Mouse (Mus musculus) lung, adult 2 months (tissue): ENCODE results near the gene Srarp. TPM values are rescaled to one million over a fixed set of nuclear protein-coding genes. Genes with fewer than 3 reads are reported as not detected.

Experiments
- DNase-seq: peaks from one replicate; pipeline ENCODE4 v3.0.0; 2022
- H3K4me1 ChIP-seq: fragments of 200-500 bp; 2 replicates; pipeline ENCODE4 v1.6.1; 2011; ENCODE audit warnings: low read length; ENCODE audit not compliant: control insufficient read depth, insufficient read depth
- H3K4me3 ChIP-seq: fragments of 200-500 bp; replicated peaks from 2 replicates; pipeline ENCODE3; 2011; ENCODE audit warnings: low read depth, mild to moderate bottlenecking, control low read depth, low read length; ENCODE audit errors: extremely low read depth
- CTCF ChIP-seq: fragments of 200-500 bp; IDR thresholded peaks from 2 replicates; pipeline ENCODE4 v1.5.1; 2011; ENCODE audit warnings: mild to moderate bottlenecking, low read length, control low read depth; ENCODE audit not compliant: insufficient read depth
- POLR2A ChIP-seq: fragments of 200-500 bp; IDR thresholded peaks from 2 replicates; pipeline ENCODE4 v1.6.1; 2011; ENCODE audit warnings: low read depth, mild to moderate bottlenecking, control low read depth, low read length, borderline replicate concordance; ENCODE audit errors: extremely low read depth
- WGBS: fragments of 180-500 bp; shearing (Covaris S2); methylation state at CpG from one replicate; pipeline ENCODE4 v1.1.7; 2018; 5-methylcytosine and 5-hydroxymethylcytosine counted together
- polyA plus RNA-seq: library from polyadenylated mRNA; depleted of rRNA; stranded (reverse); fragments of >200 nt; gene quantifications from 2 replicates; pipeline ENCODE4 v1.2.3, GENCODE M21; 2012

Srarp gene
- polyA plus RNA-seq, 1 experiment: 0.18 TPM

- Histone ChIP-seq H3K4me1 (no peaks in the 10 kb centered on the region), H3K4me3 (no peak overlapping the region)
- no peak for DNase-seq
- WGBS: 34% methylated on average over 10 of the region's 10 CpGs
- TF ChIP-seq CTCF: no peak
Observed at GRCm38 (mm10) chr4:141468576-141468975, 32.7 kb upstream of the Srarp start.

GRCm38 (mm10) chr4:141467581-141467927, 31.6 kb upstream of the Srarp start:
- WGBS: 72% methylated on average over 6 of the region's 6 CpGs
- Histone ChIP-seq H3K4me3 (no peak overlapping the region), H3K4me1 (no peaks in the 10 kb centered on the region)
- no peak for TF ChIP-seq POLR2A
- no peak for TF ChIP-seq CTCF
- no peak for DNase-seq

GRCm38 (mm10) chr4:141466844-141467580, 31.1 kb upstream of the Srarp start:
- DNase-seq: no peak
- WGBS: 82% methylated on average over 15 of the region's 15 CpGs
- TF ChIP-seq CTCF (no peak), POLR2A (no peak)

GRCm38 (mm10) chr4:141466289-141466795, 30.4 kb upstream of the Srarp start:
- DNase-seq: no peak
- no peak for TF ChIP-seq CTCF
- TF ChIP-seq POLR2A: no peak
- H3K4me3 ChIP-seq: no peak overlapping the region
- WGBS: 88% methylated on average over 16 of the region's 16 CpGs
- H3K4me1 ChIP-seq: no peaks in the 10 kb centered on the region

More at GRCm38 (mm10) chr4:141466844-141467580, 31.1 kb upstream of the Srarp start:
- Histone ChIP-seq H3K4me1 (no peaks in the 10 kb centered on the region), H3K4me3 (no peak overlapping the region)

- DNase-seq: no peak
- WGBS: 92% methylated on average over 34 of the region's 34 CpGs
- TF ChIP-seq POLR2A (no peak), CTCF (no peak)
Observed at GRCm38 (mm10) chr4:141465512-141466288, 29.8 kb upstream of the Srarp start.

GRCm38 (mm10) chr4:141464722-141465121, 28.8 kb upstream of the Srarp start:
- Histone ChIP-seq H3K4me3 (no peak overlapping the region), H3K4me1 (no peaks in the 10 kb centered on the region)
- no peak for DNase-seq
- 79% methylated on average over 16 of the region's 16 CpGs for whole genome bisulfite sequencing
- TF ChIP-seq POLR2A: no peak
- TF ChIP-seq CTCF: no peak

More at GRCm38 (mm10) chr4:141465512-141466288, 29.8 kb upstream of the Srarp start:
- Histone ChIP-seq H3K4me1 (no peaks in the 10 kb centered on the region), H3K4me3 (no peak overlapping the region)

GRCm38 (mm10) chr4:141463472-141463871, 27.6 kb upstream of the Srarp start:
- Histone ChIP-seq H3K4me1 (no peaks in the 10 kb centered on the region), H3K4me3 (no peak overlapping the region)
- no peak for DNase-seq
- 77% methylated on average over 14 of the region's 14 CpGs for WGBS
- TF ChIP-seq POLR2A: no peak
- no peak for TF ChIP-seq CTCF

- Histone ChIP-seq H3K4me3 (no peak overlapping the region), H3K4me1 (no peaks in the 10 kb centered on the region)
- 83% methylated on average over 12 of the region's 12 CpGs for WGBS
- TF ChIP-seq CTCF (no peak), POLR2A (no peak)
- no peak for DNase-seq
Observed at GRCm38 (mm10) chr4:141461576-141461975, 25.7 kb upstream of the Srarp start.

- DNase-seq: no peak
- WGBS: 60% methylated on average over 12 of the region's 12 CpGs
- TF ChIP-seq POLR2A (no peak), CTCF (no peak)
Observed at GRCm38 (mm10) chr4:141461088-141461487, 25.2 kb upstream of the Srarp start.

More at GRCm38 (mm10) chr4:141461088-141461487, 25.2 kb upstream of the Srarp start:
- H3K4me3 ChIP-seq: no peak overlapping the region
- H3K4me1 ChIP-seq: no peaks in the 10 kb centered on the region
